Mouse (Mus musculus) heart, adult 18-20 months (tissue): Measurements from ENCODE around the gene Myo5c. TPM values are rescaled to one million over a fixed set of nuclear protein-coding genes. Genes with fewer than 3 reads are reported as not detected.

Experiments
- DNase-seq, 2 experiments: peaks; one replicate each; pipeline ENCODE4 v3.0.0; 2021 to 2022; ENCODE audit warnings: mixed read lengths in 1 of 2
- long read RNA-seq, 2 experiments: library from polyadenylated mRNA; stranded (forward); transcript quantifications; one replicate each; pipeline ENCODE4 v2.0.0; 2021
- total RNA-seq, 2 experiments: library from RNA; stranded (reverse); gene quantifications; 2 replicates each; pipeline ENCODE4 v1.2.3; 2021

Gene Myo5c
- 1 to 10 TPM; 3.3 to 4.1 TPM for total RNA-seq
- long read RNA-seq, experiment 1, partial matches to known transcripts = 0 of 1 reads
- long read RNA-seq, experiment 1, other reads (novel, unspliced or antisense) = 1 of 1 reads
- long read RNA-seq, experiment 2, partial matches to known transcripts = 4 of 4 reads
- long read RNA-seq, experiment 2, other reads (novel, unspliced or antisense) = 0 of 4 reads

- peak; percentile 60 to 62 for DNase-seq
These were observed at the start of gene Myo5c for GRCm38 (mm10) chr9:75231841-75232746. TSS of gene Myo5c (plus strand) at chr9:75232020.

- DNase-seq = no peak
These were observed 44.1 kb upstream of the Myo5c start for GRCm38 (mm10) chr9:75187646-75188260.

- DNase-seq = peak; percentile 5 to 13
These were observed 38.0 kb upstream of the Myo5c start for GRCm38 (mm10) chr9:75193858-75194257.

GRCm38 (mm10) chr9:75196335-75196734, 35.5 kb upstream of the Myo5c start:
- peak; percentile 15 to 43 for DNase-seq

- DNase-seq = peak; percentile 10 to 14
These were observed 34.5 kb upstream of the Myo5c start for GRCm38 (mm10) chr9:75197297-75197696.

GRCm38 (mm10) chr9:75201506-75201905, 30.3 kb upstream of the Myo5c start:
- no peak for DNase-seq

GRCm38 (mm10) chr9:75202036-75202435, 29.8 kb upstream of the Myo5c start:
- no peak for DNase-seq

- no peak for DNase-seq
These were observed 22.6 kb upstream of the Myo5c start for GRCm38 (mm10) chr9:75209246-75209645.

GRCm38 (mm10) chr9:75210269-75210668, 21.6 kb upstream of the Myo5c start:
- DNase-seq = no peak

GRCm38 (mm10) chr9:75214743-75215413, 16.9 kb upstream of the Myo5c start:
- DNase-seq = no peak

- no peak for DNase-seq
These were observed 11.9 kb upstream of the Myo5c start for GRCm38 (mm10) chr9:75219942-75220341.

- peak in 1 of 2 experiments; percentile 12 for DNase-seq
These were observed 10.2 kb upstream of the Myo5c start for GRCm38 (mm10) chr9:75221420-75222287.

GRCm38 (mm10) chr9:75232860-75233259, 1.0 kb downstream of the Myo5c start:
- DNase-seq = no peak

GRCm38 (mm10) chr9:75234271-75234741, 2.5 kb downstream of the Myo5c start:
- DNase-seq = no peak

- no peak for DNase-seq
These were observed 3.3 kb downstream of the Myo5c start for GRCm38 (mm10) chr9:75234983-75235627.

GRCm38 (mm10) chr9:75235696-75236095, 3.9 kb downstream of the Myo5c start:
- DNase-seq = no peak

- DNase-seq = peak in 1 of 2 experiments; percentile 33
These were observed 4.8 kb downstream of the Myo5c start for GRCm38 (mm10) chr9:75236416-75237308.

GRCm38 (mm10) chr9:75238179-75238578, 6.4 kb downstream of the Myo5c start:
- no peak for DNase-seq

- DNase-seq = no peak
These were observed 11.2 kb downstream of the Myo5c start for GRCm38 (mm10) chr9:75243052-75243451.
